Mouse (Mus musculus): Measurements from ENCODE around the gene Trpc4.

Trpc4 gene

DNA sequence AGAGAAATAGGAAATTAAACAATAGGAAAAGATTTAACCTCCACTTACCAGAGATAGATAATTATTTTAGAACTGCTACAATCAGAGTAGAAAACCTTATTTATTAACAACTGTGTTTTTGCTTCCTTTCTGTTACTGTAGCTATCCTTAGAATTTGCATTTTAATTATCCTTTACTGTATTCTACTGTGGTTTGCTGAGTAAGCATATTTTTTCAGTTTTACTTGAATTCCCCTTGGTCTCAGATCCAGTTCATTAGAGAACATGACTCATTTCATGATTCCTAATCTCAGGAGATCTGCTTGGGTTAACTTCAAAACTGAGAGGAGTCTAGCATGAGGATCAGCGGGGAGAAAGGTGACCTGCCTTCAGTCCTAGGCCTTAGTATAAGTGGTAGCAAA, 111.1 kb downstream of the Trpc4 start:
- DNase-seq (ENCODE audit: low spot score) = no peak

GRCm38 (mm10) chr3:54269180-54269579, 113.3 kb downstream of the Trpc4 start:
- no peak for DNase-seq (ENCODE audit: low spot score)

GRCm38 (mm10) chr3:54274651-54275050, 118.8 kb downstream of the Trpc4 start:
- no peak for DNase-seq (ENCODE audit: low spot score)

- DNase-seq (ENCODE audit: low spot score) = no peak
These were observed 133.9 kb downstream of the Trpc4 start for GRCm38 (mm10) chr3:54289731-54290130.

- no peak for DNase-seq (ENCODE audit: low spot score)
These were observed 154.8 kb downstream of the Trpc4 start for GRCm38 (mm10) chr3:54310604-54311003.

DNA sequence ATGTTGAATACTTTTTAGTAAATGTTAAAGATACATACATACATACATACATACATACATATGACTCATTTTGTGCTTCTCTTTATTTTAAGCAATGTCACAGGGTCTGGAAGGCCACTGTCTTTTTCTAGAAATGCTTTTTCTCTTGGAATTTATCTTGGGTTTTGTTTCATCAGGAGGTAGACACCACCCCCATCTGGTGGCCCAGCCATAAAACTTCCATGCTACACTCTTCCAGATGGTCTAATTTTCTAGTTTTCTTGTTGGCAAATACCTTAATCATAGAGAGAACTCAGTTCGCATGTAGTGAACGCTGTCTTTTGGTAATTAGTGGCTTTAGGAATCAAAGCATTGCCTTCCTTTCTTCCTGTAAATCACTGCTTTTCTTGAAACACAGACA, 158.2 kb downstream of the Trpc4 start:
- no peak for DNase-seq (ENCODE audit: low spot score)

DNA sequence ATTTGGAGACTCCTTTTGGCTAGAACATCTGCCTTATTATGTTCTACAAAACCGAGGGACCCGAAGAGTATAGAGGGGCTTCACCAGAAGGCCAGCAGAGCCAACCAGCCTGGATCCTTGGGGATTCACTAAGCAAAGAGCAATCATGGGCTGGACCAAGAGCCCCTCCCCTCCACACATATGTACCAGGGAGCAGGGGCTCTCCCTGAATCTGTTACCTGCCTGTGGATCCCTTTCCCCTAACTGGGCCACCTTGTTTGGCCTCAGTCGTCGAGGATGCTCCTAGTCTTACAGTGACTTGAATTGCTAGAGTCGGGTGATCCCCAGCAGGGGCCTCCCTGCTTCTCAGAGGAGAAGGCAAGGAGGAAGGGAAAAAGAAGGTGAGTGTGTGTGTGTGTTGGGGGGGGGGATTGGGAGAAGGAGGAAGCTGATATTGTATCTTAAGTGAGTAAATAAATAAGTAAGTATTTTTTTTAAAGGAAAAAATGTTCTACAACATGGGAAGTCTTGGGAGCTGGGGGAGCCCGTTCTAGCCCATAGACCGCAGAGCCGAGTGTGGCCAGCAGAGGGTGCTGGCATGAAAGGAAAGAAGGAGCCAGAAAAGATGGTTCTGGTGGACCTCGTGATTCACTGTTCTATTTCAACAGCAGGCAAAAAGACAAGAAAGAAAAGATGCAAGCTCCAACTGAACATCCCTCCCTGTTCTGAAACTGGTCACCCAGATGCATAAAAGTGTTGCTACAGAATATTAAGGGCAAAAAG, 197.2 kb downstream of the Trpc4 start:
- peak; percentile 32 for DNase-seq (ENCODE audit: low spot score)

DNA sequence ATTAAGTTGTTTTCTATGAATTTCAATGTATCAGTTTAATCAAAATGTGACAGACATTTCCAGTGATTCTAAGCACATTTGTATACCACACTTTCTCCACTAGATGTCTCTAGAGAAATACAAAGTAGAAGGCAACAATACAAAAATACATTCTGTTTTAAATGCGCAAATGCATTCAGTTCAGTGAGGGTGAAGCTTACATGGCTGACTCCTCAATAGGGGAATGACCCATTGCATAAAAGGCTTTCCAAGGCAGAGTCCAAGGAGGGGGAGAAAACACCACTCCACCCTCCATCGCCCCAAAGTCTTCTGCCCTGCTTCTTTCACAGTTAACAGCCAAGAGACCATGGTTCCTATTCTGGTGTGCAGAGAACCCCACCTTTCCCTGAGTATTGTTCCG, 201.7 kb downstream of the Trpc4 start:
- no peak for DNase-seq (ENCODE audit: low spot score)

- no peak for DNase-seq (ENCODE audit: low spot score)
These were observed 202.8 kb downstream of the Trpc4 start for GRCm38 (mm10) chr3:54358463-54359189.

GRCm38 (mm10) chr3:54360897-54361296, 205.1 kb downstream of the Trpc4 start, which contains the start of gene Postn:
TSS of gene Postn (plus strand) at chr3:54361109.
- no peak for DNase-seq (ENCODE audit: low spot score)

GRCm38 (mm10) chr3:54361656-54362055, 205.8 kb downstream of the Trpc4 start:
- no peak for DNase-seq (ENCODE audit: low spot score)
